Mouse (Mus musculus) liver, adult 2 months (tissue): ENCODE measurements around the gene Gabarapl2.
"Not testable (repeated sequence)": the region's sequence is repeated elsewhere in the genome, so short reads cannot be mapped to it uniquely, and the experiment has no call there.

Source experiments
- CTCF ChIP-seq: fragments of 200-500 bp; IDR thresholded peaks from 2 replicates; pipeline ENCODE4 v1.5.1; 2011; ENCODE audit warnings: low read depth, low read length, control low read depth
- POLR2A ChIP-seq: fragments of 200-500 bp; IDR thresholded peaks from 2 replicates; pipeline ENCODE4 v1.6.1; 2011; ENCODE audit warnings: low read length, control low read depth; ENCODE audit not compliant: insufficient read depth; ENCODE audit errors: extremely low read depth

DNA sequence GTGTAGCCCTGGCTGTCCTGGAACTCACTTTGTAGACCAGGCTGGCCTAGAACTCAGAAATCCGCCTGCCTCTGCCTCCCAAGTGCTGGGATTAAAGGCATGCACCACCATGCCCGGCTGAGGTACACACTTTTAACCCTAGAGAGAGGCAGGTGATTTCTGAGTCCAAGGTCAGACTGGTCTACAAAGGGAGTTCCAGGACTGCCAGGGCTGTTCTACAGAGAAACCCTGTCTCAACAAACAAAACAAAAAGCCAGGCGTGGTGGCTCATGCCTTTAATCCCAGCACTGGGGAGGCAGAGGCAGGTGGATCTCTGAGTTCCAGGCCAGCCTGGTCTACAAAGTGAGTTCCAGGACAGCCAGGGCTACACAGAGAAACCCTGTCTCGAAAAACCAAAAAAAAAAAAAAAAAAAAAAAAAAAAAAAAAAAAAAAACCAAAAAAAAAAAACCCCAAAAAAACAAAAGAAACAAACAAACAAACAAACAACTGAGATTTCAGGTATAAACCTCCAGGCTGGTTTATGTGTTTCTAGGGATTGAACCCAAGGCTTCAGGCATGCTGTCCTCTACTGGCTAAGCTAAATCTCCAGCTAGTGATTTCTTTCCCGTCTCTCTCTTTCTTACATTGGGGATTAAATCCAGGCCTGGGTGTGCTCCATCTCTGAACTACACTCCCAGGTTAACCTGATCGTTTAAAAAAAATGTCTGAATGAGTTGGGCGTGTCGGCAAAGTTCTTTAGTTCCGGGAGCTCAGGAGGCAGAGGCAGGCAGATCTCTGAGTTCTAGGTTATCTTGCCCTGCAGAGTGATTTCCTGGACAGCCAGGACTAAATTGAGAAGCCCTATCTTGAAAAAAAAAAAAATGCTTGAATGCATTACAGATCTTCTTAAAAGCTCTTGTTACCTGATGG lies 2.2 kb upstream of the Gabarapl2 start:
- not testable (repeated sequence) for TF ChIP-seq CTCF, POLR2A
